Mouse (Mus musculus) T-helper 1 cell (primary cell): ENCODE data around the gene Gadl1.

Experiments used
- in situ Hi-C: fragments of 300-600 bp; cut with MboI, MseI; formaldehyde crosslinking; loops from one replicate; pipeline ENCODE4 v1.15.1; 2025; ENCODE audit warnings: high pct_unique_total_duplicates

Gadl1 gene

DNA sequence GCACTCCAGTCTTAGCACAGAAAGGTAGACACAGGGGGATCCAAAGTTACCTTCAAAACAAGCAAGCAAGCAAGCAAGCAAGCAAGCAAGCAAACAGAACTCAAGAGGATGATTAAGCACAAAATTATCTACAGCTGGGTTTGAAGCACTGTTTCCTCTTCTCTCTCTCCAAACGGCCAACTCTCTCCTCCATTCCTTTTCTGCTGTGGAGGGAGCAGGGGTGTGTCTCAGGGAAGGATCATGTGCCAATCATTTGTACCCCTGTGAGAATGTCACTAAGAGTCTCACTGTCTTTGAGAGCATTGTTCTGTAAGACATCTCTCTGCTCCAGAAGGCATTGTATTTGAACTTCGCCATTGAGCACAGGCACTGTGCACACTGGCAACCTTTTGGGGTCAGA lies 27.1 kb downstream of the Gadl1 start:
- in situ Hi-C loops: no loop called here

- in situ Hi-C loops: no loop called here
These were observed 28.7 kb downstream of the Gadl1 start for GRCm38 (mm10) chr9:115937915-115938314.

- in situ Hi-C loops: no loop called here
These were observed 30.2 kb downstream of the Gadl1 start for GRCm38 (mm10) chr9:115939420-115939819.

DNA sequence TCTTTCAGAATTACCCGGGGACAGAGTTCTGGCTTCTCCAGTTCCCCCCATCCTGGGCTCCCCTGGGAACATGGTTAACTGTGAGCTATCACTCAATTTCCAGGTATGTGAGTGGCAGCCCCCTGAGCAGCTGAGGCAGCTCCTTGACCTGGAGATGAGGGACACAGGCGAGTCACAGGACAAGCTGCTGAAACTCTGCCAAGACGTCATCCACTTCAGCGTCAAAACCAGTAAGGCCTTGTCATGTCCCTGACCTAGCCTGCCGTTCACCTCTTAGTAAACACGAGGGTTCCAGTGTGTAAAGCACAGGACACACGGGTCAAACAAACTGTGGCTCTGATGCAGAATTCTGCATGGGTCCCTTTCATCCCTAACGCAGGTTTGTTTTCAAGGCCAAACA lies 31.9 kb downstream of the Gadl1 start:
- in situ Hi-C loops: no loop called here

GRCm38 (mm10) chr9:115942486-115942885 lies 33.2 kb downstream of the Gadl1 start:
- in situ Hi-C loops: no loop called here

DNA sequence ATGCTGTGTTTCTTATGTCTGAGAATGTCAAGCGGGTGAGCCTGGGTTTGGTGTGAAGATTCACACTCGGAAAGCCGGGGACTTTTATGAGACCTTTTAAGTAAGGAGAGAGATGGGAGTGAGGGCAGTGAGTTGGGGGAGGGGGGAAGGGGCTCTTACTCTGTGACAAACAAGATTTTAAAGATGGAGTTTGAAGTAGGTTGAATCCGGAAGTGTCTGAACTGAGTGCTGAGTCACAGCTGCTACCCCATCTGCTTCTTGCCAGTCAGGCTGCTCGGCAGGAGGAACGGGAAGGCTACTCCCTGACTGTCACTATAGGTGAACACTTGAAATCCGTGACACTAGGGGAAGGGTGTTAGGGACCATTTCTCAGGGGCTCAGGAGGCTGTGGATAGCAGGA lies 33.7 kb downstream of the Gadl1 start:
- in situ Hi-C loops: no loop called here

- in situ Hi-C loops: no loop called here
These were observed 34.5 kb downstream of the Gadl1 start for GRCm38 (mm10) chr9:115943577-115944320.

- in situ Hi-C loops: no loop called here
These were observed 55.8 kb downstream of the Gadl1 start for GRCm38 (mm10) chr9:115965056-115965455.

DNA sequence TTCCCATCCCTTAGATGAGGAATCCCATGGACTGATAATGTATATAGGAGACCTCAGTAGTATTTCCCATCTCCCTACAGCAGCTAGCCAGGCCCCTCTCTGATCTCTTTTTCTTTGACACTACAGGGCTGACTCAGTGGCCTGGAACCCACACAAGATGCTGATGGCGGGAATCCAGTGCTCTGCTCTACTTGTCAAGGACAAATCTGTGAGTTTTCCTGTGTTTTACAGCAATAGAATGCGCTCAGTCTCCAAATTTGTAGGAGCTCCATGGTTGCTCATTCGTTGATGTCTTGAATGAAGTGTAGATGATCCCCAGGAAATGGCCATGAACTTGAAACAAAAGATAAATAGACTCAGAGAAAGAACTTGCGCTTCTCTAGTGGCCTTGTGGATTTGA lies 56.9 kb downstream of the Gadl1 start:
- in situ Hi-C loops: no loop called here

GRCm38 (mm10) chr9:115966746-115967145 lies 57.5 kb downstream of the Gadl1 start:
- in situ Hi-C loops: no loop called here

DNA sequence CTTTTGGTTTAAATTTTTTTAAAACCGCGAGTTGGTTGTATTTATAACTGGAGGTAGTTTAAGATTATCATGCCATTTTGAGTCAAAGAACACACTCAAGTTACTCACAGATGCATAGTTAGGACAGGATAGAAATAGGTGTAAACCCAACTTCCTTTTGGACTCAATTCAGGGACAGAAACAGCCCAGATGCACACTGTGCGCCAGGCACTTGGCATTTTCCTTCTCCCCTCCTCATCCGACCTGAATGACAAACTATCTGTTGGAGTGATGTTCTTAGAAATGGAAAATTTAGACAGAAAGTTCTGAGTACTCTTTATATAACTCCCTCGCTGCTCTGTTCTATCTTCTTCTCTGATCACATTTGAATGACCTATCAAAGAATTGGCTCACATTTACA lies 58.4 kb downstream of the Gadl1 start:
- in situ Hi-C loops: no loop called here

GRCm38 (mm10) chr9:115976901-115977300 lies 67.6 kb downstream of the Gadl1 start:
- in situ Hi-C loops: no loop called here

GRCm38 (mm10) chr9:115977598-115978240 lies 68.5 kb downstream of the Gadl1 start:
- in situ Hi-C loops: no loop called here

- in situ Hi-C loops: no loop called here
These were observed 69.2 kb downstream of the Gadl1 start for GRCm38 (mm10) chr9:115978478-115978877.

DNA sequence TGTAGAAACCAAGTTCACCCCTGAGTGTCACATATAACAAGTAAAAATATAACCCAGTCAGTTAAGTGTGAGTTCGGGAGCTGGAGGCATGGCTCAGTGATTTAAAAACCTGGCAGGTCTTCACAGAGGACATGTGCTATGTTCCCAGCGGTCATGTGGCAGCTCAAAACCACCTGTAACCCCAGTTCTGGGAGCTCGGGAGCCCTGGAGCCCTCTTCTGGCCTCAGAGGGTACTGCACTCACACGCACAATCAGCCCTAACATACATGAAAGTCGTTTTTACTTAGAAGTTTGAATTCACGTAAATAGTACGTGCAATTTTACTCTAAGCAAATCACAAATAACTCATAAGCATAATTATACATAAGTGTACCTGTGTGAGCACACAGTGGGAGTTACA lies 81.4 kb downstream of the Gadl1 start:
- in situ Hi-C loops: no loop called here

DNA sequence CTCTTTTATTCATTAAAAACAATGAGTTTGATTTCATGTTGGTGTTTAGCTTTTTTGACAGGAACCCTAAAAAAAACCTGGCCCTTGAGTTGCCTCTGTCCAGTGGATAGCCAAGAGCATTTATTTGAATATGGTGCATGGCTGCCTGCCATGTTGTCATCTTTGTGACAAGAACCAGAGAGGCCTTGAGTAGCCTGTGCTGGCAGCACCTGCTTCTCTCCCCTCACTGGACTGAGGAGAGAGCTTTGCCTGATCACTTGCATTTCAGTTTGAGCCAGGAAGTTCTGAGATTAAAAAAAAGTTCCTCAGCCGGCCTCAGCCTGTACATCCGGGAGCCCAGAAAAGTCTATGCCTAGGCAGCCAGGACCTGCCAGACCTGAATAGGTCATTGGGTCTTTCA lies 85.5 kb downstream of the Gadl1 start:
- in situ Hi-C loops: no loop called here

- in situ Hi-C loops: no loop called here
These were observed 86.8 kb downstream of the Gadl1 start for GRCm38 (mm10) chr9:115995856-115996560.

GRCm38 (mm10) chr9:115998383-115998782 lies 89.1 kb downstream of the Gadl1 start:
- in situ Hi-C loops: no loop called here

DNA sequence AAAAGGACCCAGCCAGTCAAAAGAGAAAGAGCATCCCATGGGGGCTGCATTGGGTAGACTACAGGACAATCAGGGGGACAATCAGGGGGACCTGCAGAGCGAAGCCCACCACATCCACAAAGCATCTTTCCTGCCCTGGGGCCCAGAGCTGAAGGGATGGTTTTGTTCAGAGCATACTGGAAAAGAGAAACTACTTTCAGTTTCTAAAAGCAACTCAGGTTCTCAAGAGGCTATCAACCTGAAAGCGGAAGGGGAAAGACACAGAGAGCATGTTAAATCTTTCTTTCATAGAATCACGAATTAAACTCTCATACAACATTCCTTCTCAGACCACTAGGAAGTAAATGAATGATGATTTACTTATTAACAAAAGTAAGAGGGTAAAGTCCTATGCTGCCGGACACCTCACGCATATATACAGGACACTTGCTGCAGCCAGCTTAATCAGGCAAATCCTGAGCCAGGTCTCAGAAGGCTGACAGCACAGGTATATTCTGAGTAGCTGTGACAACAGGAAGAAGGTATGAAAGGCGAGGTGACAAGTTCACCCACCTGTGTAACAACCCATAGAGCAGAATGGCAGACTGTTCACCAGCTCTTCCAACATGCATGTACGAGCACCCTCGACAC lies 90.2 kb downstream of the Gadl1 start:
- in situ Hi-C loops: no loop called here

GRCm38 (mm10) chr9:116013911-116014310 lies 104.7 kb downstream of the Gadl1 start:
- in situ Hi-C loops: no loop called here

DNA sequence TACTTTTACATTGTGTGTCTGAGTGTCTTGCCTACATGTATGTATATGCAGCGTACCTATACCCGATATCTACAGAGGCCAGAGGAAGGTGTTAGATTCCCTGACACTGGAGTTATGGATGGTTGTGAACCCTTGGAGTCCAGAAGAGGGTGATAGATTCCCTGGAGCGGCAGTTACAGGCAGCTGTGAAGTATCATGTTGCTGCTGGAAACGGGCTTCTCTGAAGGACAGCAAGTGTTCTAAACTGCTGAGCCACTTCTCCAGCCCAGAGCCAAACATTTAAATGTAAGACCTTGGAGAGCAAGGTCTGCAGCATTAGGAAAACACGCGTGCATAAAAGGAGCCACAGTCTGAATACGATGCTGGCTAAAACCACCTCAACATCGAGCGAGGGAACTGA lies 107.0 kb downstream of the Gadl1 start:
- in situ Hi-C loops: no loop called here

- in situ Hi-C loops: no loop called here
These were observed 107.8 kb downstream of the Gadl1 start for GRCm38 (mm10) chr9:116017091-116017490.
